Mouse (Mus musculus): ENCODE data around the gene Gm47841.

DNA sequence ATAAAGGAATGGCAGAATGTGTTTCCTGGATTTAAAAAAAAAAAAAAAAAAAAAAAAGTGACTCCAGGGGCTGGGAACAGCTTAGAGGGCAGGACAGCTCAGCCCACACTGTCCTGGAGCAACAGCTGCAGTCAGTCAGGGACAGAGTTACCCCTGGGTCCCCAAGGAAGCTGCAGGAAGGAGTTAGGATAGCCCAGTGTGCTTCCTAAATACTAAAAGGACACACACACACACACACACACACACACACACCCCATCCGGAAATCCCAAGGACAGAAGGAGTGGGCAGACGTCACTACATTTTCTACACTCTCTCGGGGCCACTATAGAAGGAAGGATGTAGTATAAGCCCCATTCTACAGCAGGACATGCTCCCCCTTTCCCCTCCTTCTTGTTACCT, 20.8 kb upstream of the Gm47841 start:
- TF ChIP-seq CTCF (IDR thresholded peaks at IDR 0.05; ENCODE audit: control insufficient read depth, insufficient read depth, insufficient replicate concordance, low read depth, low read length), result no peak
- TF ChIP-seq POLR2A (IDR thresholded peaks at IDR 0.05; ENCODE audit: control insufficient read depth, low read depth, low read length), result no peak
